16 mouse cellular contexts compared by ENCODE assay signal in the genomic region with DNA sequence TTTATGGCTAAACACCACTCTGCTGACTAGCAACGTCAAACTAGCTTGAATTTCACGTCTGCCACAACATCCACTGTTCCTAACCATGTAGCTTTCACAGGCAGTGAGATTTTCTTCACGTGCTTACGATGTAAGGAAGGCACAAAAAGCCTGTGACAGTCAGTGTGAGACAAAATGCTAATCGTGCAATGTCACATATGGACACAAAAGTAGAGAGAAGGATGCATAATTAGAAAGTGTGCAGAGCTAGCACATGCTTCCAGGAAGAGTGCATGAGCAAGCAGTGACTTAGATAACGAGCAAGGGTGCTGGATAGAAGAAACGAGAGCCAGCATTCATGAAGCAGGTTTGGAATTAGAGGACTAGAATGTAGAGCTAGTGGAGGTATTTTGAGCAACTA. TPM values are rescaled to one million over a fixed set of nuclear protein-coding genes. Genes with fewer than 3 reads are reported as not detected.
"Had no signal": no experiment of that assay in that cellular context is flagged by ENCODE, and none has a peak within 500 bp of the region (broad histone marks: within the 10 kb centered on the region; RNA-seq: fewer than 3 reads in every experiment).

No protein-coding gene starts in this region.

- H3K9me3 ChIP-seq: neural tube, embryonic 15.5 days; stomach, embryonic 15.5 days had no signal

- H3K4me2 ChIP-seq: neural tube, embryonic 15.5 days; stomach, embryonic 15.5 days had no signal

- H3K9ac ChIP-seq: neural tube, embryonic 15.5 days; stomach, embryonic 15.5 days had no signal

- H3K4me1 ChIP-seq: neural tube, embryonic 15.5 days; stomach, embryonic 15.5 days had no signal

- H3K27me3 ChIP-seq: neural tube, embryonic 15.5 days; stomach, embryonic 15.5 days had no signal

- H3K27ac ChIP-seq: neural tube, embryonic 15.5 days; stomach, embryonic 15.5 days; stomach, postnatal 0 days had no signal

- H3K4me3 ChIP-seq: neural tube, embryonic 15.5 days; stomach, embryonic 15.5 days had no signal

- DNase-seq: retina, postnatal 1 day; right cerebral cortex, adult 18-20 months; right cerebral cortex, postnatal 14 days; right cerebral cortex, postnatal 25 days; right cerebral cortex, postnatal 4 days; spleen, adult 18-20 months; thymus, adult 18-20 months; thymus, adult 2 months; thymus, postnatal 14 days; thymus, postnatal 25 days; thymus, postnatal 36 days; thymus, postnatal 4 days had no signal

- H3K36me3 ChIP-seq: neural tube, embryonic 15.5 days; stomach, embryonic 15.5 days had no signal

RNA-seq across cellular contexts. Expression of a gene that starts 18.8 kb away (rescaled TPM):
- total RNA-seq: neutrophil, adult 5-6 weeks had no signal
